Mouse (Mus musculus): ENCODE data around the gene Ppil4. TPM values are rescaled to one million over a fixed set of nuclear protein-coding genes. Genes with fewer than 3 reads are reported as not detected.

Ppil4 gene
- total RNA-seq, 2 experiments from 2014 or later, result 38.8 to 79.6 TPM

DNA sequence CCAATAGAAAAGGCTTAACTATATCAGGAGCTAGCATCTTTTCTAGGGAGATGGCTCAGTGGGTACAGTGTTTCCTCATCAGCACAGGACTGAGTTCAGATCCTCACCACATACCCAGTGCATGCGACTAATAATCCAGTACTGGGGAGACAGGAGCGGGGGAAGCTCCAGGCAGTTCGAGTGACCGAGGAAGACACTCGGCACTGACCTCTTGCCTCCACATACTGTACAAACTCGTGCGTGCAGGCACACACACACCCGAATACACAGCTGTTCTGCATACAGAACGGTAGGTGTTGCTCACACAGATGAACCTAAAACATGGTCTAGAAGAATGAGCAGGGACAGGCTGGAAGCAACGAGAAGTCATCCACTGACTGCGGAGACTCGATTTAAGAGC is 29.3 kb downstream of the Ppil4 start:
- ATAC-seq (replicated peaks; ENCODE audit: poor library complexity, severe bottlenecking), result no peak

DNA sequence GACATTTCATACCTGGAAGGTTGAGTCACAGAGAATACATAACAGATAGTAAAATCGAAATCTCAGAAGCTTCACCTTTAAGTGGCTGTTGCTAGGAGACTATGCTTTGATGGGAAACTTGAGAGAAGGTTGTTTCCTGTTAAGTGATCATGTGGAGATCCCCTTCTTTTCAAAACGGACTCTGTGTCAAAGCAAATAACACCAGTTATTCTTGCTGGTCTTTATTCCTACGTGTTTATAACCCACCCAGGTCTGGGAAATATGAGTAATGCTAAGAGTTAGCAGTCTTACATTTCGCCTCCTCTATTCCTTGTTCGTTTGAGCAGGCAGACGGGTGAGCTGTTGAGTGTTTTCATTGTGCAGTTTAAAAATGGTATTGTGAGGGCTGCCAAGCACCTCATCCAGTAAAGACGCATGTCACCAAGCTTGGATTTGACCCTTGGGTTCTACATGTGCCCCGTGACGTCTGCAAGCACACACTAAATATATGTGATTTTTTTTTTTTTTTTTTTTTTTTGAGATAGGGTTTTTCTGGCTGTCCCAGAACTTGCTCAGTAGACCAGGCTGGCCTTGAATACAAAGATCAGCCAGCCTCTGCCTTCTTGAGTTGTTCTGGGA is 32.1 kb downstream of the Ppil4 start:
- ATAC-seq (replicated peaks; ENCODE audit: poor library complexity, severe bottlenecking), result no peak

DNA sequence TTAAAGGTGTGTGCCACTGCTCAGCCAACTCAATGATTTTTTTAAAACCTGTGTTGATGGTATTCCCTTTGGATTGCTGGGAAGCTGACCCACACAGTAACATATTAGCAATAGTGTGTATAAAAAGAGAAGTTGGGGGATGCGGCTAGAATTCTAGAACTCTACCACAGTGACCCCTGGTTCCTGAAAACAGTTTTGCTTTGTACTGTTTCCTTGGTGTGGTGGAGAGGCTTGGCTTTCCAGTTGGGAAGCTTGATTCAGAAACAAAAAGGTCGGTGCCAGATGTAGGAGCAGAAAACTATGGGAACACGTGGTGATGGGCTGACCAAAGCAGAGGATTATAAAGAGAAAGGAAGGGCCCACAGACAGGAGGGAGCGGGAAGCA is 32.6 kb downstream of the Ppil4 start:
- peak; percentile 56 for ATAC-seq (replicated peaks; ENCODE audit: poor library complexity, severe bottlenecking)

DNA sequence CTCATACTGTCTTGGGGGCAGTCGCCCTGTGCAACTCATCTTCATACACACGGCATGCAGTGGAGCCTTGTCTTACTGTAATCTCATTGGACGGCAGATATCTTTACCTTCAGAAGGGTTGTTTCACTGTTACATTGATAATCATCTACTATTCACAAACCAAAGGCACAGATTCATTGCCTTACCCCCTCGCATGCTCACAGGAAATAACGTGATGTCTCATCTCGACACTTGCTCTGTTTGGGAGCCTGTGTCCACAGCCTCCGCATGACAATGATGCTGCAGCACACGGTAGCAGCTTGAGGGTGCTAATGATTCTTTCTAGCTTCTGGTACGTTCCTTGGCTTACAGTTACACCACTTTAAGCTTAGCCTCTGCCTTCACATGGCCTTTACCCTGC is 33.4 kb downstream of the Ppil4 start:
- no peak for ATAC-seq (replicated peaks; ENCODE audit: poor library complexity, severe bottlenecking)

DNA sequence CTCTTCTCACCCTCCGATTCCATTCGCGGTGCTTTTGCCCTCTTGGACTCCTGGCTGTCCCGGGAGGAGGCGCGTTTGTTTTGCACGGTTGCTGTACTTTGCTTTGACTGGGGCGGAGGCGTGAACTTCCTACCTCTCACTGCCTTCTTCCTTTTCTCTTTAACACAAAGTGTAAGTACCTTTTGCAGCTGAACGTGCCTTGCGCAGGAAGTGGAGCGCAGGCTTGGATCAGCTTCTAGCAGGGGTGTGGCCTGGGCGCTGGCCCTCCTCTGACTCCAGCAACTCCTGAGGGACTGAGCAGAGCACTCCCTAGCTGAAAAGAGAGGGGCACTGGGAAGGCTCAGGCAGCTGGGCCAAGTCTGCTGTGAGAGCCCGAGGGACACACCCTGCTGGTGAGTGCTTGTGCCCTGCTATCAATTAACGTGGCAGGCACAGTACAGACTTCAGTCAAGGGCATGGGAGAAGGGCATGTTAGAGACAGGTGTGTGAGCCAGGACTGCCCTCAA is 39.5 kb downstream of the Ppil4 start, which contains the start of gene Zc3h12d:
Gene Zc3h12d, plus strand, starts transcription at position 300 of the 506 bp plus-strand sequence.
- ATAC-seq (replicated peaks; ENCODE audit: poor library complexity, severe bottlenecking), result peak; percentile 40

DNA sequence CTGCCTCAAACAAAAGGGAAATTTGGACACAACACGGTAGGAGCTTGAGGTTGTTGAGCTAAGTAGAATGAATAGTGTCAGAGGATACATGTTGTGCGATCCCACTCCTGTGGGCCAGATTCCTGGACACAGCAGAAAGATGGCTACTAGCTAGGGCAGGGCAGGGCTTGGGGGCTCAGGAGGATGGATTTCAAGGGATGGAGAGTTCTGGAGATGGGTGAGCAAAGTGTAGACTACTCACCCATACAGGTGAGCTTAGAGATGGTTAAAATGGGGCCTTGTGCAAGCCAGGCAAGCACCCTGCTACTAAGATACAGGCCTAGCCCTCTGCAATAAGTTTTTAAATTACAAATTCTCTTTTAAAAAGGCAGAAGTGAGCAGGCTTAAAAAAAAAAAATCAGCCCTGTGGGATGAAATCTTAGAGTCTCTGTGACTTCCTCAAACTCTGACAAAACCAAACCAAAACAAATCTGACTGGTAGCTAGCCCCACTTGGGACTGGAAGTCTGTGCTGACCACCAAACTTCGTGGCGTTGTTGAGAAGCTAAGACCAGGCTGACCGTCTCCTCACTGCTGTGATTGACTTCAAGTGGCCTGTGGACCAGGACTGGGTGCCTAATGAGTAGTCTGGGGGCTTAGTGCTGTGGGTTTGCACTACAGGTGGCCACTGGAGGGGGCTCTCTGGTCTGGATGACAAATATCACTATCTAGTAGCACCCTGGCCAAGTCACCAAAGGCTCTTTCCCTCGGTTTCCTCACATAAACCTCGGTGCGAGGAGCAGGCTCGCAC is 40.9 kb downstream of the Ppil4 start:
- peak; percentile 55 for ATAC-seq (replicated peaks; ENCODE audit: poor library complexity, severe bottlenecking)

DNA sequence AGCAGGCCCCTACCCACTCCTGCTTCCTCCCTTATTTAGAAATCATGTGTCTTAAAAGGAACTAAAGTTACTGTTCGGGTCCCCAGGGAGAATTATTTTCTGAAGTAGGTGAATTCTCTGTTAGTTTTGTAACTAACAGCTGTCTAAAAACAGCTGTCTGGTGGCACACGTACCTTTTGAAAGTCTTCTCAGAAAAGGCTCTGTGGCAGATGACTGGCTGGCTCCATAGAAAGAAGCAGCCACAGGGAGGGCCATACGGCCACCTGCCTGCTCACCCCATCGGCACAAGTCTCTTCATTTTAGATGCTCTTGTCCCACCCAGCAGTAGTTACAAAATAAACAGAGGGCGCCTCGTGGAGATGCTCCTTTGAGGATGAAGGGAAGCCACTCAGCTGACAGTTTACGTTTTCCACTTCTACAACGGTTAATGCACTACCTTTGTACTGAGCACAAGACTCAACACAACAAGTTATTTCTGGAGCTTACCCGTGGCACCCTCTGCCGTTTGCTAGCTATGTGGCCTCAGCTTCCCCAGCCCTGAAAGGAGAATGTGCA is 42.1 kb downstream of the Ppil4 start:
- no peak for ATAC-seq (replicated peaks; ENCODE audit: poor library complexity, severe bottlenecking)

DNA sequence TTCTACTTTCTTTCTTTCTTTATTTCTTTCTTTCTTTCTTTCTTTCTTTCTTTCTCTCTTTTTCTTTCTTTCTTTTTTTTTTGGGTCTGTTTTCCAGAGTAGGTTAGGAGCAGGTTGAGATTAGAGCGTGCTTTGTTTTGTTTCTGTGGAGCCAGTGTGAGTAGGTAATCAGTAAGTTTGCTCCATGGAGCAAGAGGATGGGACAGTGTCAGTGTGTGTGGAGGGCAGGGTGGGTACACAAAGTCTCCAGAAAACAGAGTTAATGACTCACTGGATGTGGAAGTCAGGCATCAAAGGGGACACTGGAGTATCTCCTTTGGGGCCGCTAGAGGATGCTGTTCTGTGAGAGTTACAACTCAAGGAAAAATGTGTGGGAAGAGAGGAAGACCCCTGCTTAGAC is 44.2 kb downstream of the Ppil4 start:
- no peak for ATAC-seq (replicated peaks; ENCODE audit: poor library complexity, severe bottlenecking)

DNA sequence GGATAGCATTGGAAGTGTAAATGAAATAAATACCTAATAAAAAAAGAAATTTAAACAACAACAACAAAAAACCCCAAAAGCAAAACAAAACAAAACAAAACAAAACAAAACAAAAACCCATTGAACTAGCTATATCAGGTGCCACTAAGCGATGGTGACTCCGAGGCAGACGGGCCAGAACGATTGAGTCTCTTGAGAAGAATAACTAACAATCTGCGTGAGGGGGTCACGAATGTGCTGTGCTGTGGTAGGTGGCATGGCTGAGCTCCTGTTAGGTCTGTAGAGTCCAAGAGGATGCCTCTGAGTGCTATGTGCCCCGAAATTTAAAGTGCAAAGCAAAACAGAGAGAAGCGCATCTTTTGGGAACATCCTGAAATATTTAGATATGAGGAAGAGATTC is 44.8 kb downstream of the Ppil4 start:
- ATAC-seq (replicated peaks; ENCODE audit: poor library complexity, severe bottlenecking), result no peak

DNA sequence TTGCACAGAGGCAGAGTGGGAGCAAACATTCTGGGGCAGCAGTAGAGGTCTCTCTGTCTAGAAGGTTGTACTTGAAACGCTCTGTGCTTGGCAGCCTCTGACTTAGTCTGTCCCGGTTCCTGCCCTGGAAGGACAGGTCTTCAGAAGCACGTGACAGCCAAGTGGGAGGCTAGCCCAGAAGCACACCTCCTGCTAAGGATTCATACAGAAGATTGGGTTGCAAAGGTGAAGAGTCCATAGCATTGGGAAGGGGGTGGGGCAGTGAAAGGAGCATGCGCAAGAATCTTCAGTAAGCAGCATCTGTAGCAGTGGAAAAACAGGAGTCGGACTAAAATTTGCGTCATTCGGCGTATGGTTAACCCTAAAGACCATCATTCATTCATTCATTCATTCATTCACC is 45.3 kb downstream of the Ppil4 start:
- ATAC-seq (replicated peaks; ENCODE audit: poor library complexity, severe bottlenecking), result no peak

DNA sequence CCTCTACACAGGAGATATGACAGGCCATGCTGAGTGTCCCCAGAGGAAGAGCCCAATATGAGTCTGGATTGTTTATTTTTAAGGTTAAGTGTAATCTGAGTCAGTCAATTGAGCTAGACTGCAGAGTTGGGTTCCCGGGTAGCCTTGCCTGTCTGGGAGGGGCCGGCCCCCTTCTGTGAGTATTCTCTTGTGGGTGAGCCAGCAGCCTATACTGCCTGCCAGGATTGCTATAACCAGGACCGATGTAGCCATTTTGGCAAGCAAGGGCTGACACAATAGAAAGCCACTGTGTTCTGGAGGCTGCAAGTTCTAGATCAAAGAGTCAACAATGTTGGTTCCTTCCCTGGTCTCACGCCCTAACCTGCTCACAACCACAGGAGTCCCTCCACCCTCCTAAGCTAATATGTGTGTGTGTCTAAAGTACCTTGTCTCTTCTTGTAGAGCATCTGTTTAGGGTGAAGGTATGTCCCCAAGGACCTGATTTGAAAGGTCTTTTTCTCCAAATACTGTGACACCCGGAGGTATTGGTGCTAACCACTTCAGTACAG is 46.3 kb downstream of the Ppil4 start:
- ATAC-seq (replicated peaks; ENCODE audit: poor library complexity, severe bottlenecking), result no peak

DNA sequence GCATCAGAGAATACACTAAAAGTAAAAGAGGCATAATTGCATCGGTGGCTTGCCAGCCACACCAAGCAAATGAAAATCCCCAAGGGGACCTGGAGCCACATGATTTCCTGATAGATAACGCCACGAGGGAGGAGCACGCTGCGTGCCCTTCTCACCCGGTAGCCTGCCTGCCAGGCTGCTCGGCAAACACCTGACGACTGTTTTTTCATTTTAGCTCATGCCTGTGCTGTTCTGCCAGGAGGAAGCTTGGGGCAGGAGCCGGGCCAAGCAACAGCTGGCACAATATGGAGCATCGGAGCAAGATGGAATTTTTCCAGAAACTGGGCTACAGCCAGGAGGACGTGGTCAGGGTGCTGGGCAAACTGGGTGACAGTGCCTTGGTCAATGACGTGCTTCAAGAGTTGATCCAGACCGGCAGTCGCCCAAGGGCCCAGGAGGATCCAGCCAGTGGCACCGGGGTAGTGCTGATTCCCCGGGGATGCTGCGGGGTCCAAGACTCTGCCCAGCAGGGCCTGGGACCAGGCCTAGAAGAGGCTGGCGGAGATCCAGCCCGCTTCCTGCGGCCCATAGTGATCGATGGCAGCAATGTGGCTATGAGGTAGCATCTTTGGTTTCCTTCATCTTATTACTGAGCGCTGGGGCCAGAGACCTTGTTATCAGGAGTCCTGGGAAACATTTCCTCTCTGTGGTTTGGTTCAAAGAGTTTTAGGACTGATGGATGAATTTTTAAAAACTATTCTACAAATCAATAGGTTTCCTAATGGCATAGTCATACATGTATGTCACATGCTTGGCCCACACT is 47.1 kb downstream of the Ppil4 start:
- no peak for ATAC-seq (replicated peaks; ENCODE audit: poor library complexity, severe bottlenecking)

DNA sequence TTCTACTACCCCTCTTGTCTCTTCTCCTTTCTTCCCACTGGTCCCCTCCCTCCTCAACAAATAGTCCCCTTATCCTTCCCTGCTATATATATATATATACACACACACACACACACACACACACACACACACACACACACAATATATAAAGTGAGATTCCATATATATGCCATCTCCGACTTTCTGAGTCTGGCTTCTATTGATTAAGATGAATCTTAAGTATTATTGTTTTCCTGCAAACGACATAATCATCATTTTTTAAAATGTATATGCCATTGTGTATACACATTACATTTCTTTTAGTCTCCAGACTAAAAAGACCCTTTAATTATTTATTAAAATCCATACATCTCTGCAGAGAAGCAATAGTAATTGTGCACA is 47.7 kb downstream of the Ppil4 start:
- ATAC-seq (replicated peaks; ENCODE audit: poor library complexity, severe bottlenecking), result no peak

DNA sequence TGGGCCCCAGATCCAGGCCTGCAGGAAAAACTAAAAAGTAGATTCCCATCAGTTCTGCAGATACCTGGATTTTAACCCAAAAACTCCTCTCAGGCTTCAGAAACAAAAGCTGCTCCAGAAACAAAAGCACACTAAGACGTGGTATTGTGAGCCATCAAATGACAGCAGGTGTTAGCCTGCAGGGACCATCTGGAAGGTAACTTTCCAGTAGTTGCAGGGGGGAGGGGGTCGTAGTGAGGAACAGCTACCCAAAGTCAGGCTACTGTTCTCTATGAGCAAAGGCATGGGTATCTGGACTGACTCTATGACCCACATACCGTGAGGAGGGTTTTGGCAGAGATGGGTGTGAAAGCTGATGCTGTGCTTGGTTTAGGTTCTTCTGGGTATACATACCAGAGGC is 48.1 kb downstream of the Ppil4 start:
- no peak for ATAC-seq (replicated peaks; ENCODE audit: poor library complexity, severe bottlenecking)

DNA sequence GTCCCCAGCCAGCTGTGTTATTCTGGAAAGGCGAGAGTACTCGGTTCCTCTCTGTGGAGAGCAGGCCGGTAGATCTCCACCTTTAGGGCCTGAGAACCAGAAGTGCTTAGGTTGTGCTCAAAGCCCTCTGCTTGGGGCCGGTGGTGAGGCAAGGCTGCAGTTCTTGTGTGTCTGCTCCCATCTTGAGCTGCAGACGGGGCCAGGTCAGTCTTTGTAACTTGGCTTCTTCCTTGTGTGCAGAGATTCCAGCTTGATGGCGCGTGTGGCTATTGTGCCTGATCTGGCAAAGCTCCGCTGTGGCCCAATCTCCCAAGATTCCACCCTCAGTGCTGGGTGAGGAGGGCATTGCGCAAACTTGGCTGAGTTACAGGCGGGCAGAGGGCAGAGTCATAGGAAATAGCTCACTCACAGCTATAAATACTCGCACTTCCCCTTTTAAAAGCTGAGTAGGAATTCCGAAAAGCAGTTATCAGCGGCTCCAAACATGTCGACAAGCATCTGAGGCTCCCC is 48.9 kb downstream of the Ppil4 start:
- ATAC-seq (replicated peaks; ENCODE audit: poor library complexity, severe bottlenecking), result peak; percentile 93

DNA sequence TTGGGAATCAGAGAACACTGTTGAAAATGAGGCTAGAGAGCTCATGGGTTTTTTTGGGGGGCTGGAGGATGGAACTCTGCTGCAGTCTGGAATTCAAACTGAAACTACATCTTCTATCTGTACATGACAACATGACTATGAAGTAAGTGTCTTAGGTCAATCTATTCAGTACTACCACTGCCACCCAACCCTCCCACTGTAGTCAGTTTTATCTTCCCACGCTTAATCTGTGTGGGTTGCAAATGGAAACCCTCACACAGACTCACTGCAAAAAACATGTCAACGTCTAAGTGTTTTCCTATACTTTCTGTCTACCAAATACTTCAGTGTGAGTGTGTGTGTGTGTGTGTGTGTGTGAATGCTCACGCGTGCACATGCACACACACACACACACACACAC is 50.5 kb downstream of the Ppil4 start:
- ATAC-seq (replicated peaks; ENCODE audit: poor library complexity, severe bottlenecking), result no peak

DNA sequence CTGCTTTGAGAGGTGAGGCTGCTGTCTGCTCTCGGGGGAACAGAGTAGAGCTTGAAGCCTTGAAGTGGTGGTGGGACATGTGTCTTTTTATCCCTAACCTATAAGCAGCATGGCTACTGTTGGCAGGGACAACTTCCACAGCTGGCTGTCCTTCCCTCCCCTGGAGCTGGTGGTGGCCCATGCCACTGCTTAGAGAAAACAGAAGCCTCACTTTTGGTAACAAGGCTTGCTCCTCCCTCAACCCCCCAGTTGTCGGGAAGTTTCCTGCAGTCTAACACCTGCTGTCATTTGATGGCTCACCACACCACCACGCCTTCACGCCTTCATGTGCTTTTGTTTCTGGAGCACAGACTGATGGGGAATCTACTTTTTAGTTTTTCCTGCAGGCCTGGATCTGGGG is 51.5 kb downstream of the Ppil4 start:
- ATAC-seq (replicated peaks; ENCODE audit: poor library complexity, severe bottlenecking), result no peak

DNA sequence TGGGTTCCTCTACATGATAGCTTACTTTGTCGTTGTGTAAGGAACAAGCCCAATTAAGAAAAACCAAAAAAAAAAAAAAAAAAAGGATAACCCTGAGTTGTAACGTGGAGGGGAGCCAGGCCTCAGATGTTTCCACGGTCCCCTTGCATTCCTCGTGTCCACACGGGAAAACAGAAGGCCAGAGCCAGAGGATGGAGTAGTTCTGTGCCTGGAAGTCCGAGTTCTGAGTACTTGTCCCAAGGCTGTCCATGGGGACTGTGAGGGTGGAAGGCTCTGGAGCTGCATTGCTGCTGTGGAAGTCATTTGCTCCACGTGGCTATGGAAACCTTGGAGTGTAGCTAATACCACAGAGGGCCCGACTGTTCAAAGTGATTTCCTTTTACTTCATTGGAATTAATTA is 52.4 kb downstream of the Ppil4 start:
- ATAC-seq (replicated peaks; ENCODE audit: poor library complexity, severe bottlenecking), result no peak

DNA sequence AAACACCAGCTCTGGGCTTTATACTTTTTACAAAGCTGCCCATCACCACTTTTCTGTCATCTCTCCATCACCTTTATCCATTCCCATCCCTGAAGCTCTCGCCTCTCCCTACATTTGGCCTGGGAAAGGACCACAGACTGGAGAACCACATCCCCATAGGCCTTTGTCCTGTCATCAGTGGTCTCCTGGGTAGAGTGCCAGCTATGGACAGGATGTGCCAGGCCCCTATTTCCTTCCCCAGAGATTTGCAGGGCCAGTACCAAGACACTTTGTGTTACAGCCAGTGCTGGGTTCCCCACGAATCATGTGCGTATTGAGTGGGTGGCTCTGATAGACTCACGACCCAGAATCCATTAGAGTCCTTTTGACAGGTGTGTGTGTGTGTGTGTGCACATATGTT is 53.3 kb downstream of the Ppil4 start:
- no peak for ATAC-seq (replicated peaks; ENCODE audit: poor library complexity, severe bottlenecking)

DNA sequence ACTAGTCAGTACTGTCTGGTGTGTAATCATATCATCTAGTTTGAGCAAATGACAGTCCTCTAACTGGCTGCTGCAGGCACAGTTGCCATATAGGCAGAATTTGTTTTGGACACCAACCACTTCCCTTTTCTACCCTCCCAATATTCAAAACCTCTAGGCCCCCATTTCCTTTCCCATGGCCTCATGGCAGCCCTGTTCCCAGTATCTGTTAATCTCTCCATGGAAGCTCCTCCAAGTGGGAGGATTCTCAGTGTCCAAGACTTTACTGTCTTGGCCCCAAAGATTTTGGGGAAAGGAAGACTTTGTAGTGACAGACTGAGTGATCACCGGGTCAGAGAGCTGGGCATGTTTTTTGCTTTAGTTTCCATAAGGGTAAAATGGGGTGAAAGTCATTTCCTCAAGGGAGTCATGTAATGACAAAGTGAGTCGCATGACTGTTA is 54.5 kb downstream of the Ppil4 start:
- ATAC-seq (replicated peaks; ENCODE audit: poor library complexity, severe bottlenecking), result peak; percentile 59

Data from granulocyte monocyte progenitor cell, adult 5-6 weeks (primary cell).